Mouse (Mus musculus) T-helper 1 cell (primary cell): ENCODE results near the gene Pnliprp1.

Source experiments
- in situ Hi-C: fragments of 300-600 bp; cut with MboI, MseI; formaldehyde crosslinking; loops from one replicate; pipeline ENCODE4 v1.15.1; 2025; ENCODE audit warnings: high pct_unique_total_duplicates

Pnliprp1 gene

DNA sequence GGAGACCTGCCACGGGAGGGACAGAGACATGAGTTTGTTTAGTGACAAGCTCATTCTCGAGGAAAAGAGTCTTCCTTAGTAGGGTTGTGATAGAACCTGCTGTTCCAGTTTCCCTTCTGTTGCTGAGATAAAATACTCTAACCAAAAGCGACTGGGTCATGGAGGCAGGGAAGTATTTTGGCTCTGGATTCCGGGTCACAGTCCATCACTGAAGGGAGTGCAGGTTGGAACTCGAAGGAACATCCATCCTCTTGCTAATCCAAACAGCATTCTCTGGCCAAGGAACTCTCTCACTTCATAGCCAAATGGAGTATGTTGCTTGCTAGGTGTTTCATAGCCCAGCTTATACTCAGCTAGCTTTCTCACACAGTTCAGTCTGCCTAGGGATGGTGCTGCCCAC is 47.8 kb downstream of the Pnliprp1 start:
- in situ Hi-C loops: loop anchor here (10.0 kb wide), 1 partner anchor 748 kb away; no protein-coding TSS in a partner anchor

DNA sequence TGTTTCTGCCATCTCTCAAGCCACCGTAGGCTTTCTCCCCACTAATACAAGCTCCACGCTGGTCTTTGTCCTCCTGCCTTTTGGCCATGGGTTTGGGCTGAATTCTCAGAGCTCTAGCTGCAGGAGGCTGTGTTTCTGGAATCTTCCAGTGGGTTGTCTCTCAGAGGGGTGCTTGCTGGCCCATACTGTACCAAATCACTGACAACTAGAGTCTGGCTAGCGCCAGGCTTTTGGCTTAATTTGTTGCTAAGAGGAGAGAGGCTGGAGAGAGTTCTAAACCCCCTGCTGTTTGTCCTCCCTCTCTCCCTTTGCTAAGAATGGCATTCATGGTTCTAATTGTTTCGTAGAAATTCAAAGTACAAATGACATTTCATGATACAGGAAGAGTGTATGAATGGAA is 52.9 kb downstream of the Pnliprp1 start:
- in situ Hi-C loops: no loop called here

- in situ Hi-C loops: no loop called here
Measured at GRCm38 (mm10) chr19:58783938-58784337, 55.3 kb downstream of the Pnliprp1 start.

DNA sequence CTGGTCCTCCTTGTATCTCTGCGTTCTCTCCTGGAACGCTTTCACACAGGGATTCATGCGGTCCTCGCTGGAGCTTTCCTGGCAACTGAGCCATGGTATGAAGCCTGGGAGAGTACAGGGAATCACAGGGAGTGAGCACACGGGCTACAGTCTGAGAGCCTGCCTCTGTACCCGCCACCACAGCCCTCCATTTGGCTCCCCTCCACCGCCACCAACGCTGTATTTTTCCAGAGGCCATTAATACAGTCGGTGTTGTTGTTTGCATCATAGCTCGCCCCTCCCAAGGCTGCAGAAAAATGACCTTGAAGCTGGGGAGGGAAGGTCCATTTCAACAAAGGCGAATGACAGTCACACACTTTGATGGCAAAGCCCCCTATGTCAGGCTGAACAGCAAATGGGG is 60.5 kb downstream of the Pnliprp1 start:
- in situ Hi-C loops: no loop called here
